Mouse (Mus musculus) intestine, embryonic 14.5 days (tissue): Measurements from ENCODE around the gene Tlcd1. TPM values are rescaled to one million over a fixed set of nuclear protein-coding genes. Genes with fewer than 3 reads are reported as not detected.

Experiments used
- ATAC-seq: fragments of 200-750 bp; cut with Nextera tagmentation; replicated peaks from 2 replicates; pipeline ENCODE4 v1.8.0; 2017; ENCODE audit warnings: low read depth, moderate number of reproducible peaks, moderate TSS enrichment, moderate library complexity; ENCODE audit not compliant: low FRiP score, low TSS enrichment
- DNase-seq: peaks from one replicate; pipeline ENCODE4 v3.0.0-alpha.2; 2018; ENCODE audit warnings: low spot score
- H3K27ac ChIP-seq: fragments of 300-500 bp; sonication (generic); 2 replicates; pipeline ENCODE4 v1.5.1; 2014; ENCODE audit warnings: low read depth, mild to moderate bottlenecking, control low read depth
- H3K27me3 ChIP-seq: fragments of 300-500 bp; sonication (generic); replicated peaks from 2 replicates; pipeline ENCODE4 v1.6.1; 2014; ENCODE audit warnings: low read length, control low read depth; ENCODE audit not compliant: control insufficient read depth, insufficient read depth
- H3K36me3 ChIP-seq: fragments of 300-500 bp; sonication (generic); 2 replicates; pipeline ENCODE4 v1.6.1; 2014; ENCODE audit warnings: low read length, control low read depth; ENCODE audit not compliant: control insufficient read depth, insufficient read depth
- H3K4me1 ChIP-seq: fragments of 300-500 bp; sonication (generic); replicated peaks from 2 replicates; pipeline ENCODE4 v1.6.1; 2014; ENCODE audit warnings: low read length, control low read depth, mixed read lengths; ENCODE audit not compliant: control insufficient read depth, insufficient read depth
- H3K4me2 ChIP-seq: fragments of 300-500 bp; sonication (generic); 2 replicates; pipeline ENCODE4 v1.6.1; 2014; ENCODE audit warnings: low read length
- H3K4me3 ChIP-seq: fragments of 300-500 bp; sonication (generic); 2 replicates; pipeline ENCODE4 v1.5.1; 2014; ENCODE audit warnings: low read depth, low read length, control low read depth, mixed read lengths
- H3K9ac ChIP-seq: fragments of 300-500 bp; sonication (generic); 2 replicates; pipeline ENCODE4 v1.6.1; 2014; ENCODE audit warnings: mild to moderate bottlenecking, low read length
- H3K9me3 ChIP-seq: fragments of 300-500 bp; sonication (generic); 2 replicates; pipeline ENCODE4 v1.6.1; 2016; ENCODE audit warnings: low read length, control low read depth; ENCODE audit not compliant: control insufficient read depth
- WGBS: fragments of 180-500 bp; shearing (Covaris S2); extraction: QIAGEN DNeasy Blood & Tissue Kit; methylation state at CpG from one replicate; pipeline ENCODE4 v1.1.7; 2014; 5-methylcytosine and 5-hydroxymethylcytosine counted together
- polyA plus RNA-seq: library from polyadenylated mRNA; unstranded; fragments of >200 nt; fragmentation: Nextera tagmentation; extraction: Ambion mirVana; gene quantifications from 2 replicates; pipeline ENCODE4 v1.2.1, GENCODE M21; 2014

Tlcd1 gene
- polyA plus RNA-seq, 1 experiment from 2014 or later = 37.5 TPM

DNA sequence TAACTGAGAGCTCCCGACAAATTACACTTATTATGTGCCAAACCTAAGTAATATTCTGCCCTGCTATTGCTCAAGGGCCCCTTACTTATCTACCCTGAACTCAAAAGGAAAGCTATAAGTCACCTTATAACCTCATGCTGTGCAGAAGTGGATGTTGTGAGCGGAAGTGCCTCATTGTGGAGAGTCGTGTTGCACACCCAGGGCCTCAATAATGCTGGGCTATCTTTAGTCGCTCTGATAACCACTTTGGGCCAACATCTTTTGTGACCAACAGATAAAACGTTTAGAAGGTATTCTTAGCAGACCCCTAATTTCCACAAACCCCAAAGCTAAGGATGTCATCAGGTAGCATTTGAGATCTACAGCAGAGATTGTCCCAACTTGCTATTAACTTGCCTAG lies 35.8 kb upstream of the Tlcd1 start:
- no peak overlapping the region for H3K9ac ChIP-seq
- no peak overlapping the region for H3K4me2 ChIP-seq
- H3K9me3 ChIP-seq = no peaks in the 10 kb centered on the region
- H3K36me3 ChIP-seq = peaks cover 27% of the 10 kb centered on the region
- DNase-seq (no peak), ATAC-seq (no peak)
- H3K27me3 ChIP-seq = no peaks in the 10 kb centered on the region
- H3K4me3 ChIP-seq = no peak overlapping the region
- H3K4me1 ChIP-seq = no peaks in the 10 kb centered on the region
- no peak overlapping the region for H3K27ac ChIP-seq
- WGBS = 81% methylated on average over 5 of the region's 5 CpGs

DNA sequence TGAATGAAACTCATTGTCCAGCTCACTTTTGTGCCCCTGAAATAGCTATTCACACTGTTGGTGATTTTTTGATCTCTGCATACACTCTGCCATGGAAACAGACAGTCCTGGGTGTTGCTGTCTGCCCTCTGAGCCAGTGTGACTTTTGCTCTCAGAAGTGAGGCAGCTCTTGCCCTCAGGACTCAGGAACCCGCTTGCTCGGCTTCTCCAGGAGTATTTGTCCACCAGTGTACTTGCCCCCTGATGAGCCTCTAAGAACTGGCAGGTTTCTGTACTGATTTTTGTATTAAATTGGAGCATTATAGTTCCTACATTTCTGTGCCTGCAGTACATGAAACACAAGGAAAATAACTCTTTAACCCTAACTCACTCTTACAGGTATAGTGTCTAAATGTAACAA lies 33.0 kb upstream of the Tlcd1 start:
- WGBS = 87% methylated on average over 2 of the region's 2 CpGs
- no peaks in the 10 kb centered on the region; the same call in 1 of the 2 replicates for H3K4me1 ChIP-seq
- no peaks in the 10 kb centered on the region for H3K27me3 ChIP-seq
- no peak overlapping the region for H3K27ac ChIP-seq
- H3K9ac ChIP-seq = no peak overlapping the region
- no peak overlapping the region for H3K4me2 ChIP-seq
- no peak overlapping the region for H3K4me3 ChIP-seq
- DNase-seq (no peak), ATAC-seq (no peak)
- H3K36me3 ChIP-seq = peaks cover 50% of the 10 kb centered on the region
- no peaks in the 10 kb centered on the region for H3K9me3 ChIP-seq

DNA sequence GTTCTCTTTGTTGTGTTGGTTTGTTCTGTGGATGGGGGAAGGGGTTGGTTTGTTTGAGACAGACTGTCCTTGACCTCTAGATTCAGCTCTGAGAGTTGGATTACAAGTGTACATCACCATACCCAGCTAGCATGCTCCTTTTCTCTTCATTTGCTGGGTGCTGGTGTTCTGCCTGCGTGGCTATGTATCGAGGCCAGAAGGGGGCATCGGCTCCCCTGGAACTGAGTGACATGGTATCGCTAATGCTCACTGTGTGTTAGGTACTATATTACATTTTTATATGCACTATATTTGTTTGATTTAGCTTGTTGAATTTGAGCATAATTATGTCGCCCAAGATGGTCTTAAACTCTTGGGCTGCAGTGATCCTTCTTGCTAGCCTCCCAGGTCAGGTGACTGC lies 30.3 kb upstream of the Tlcd1 start:
- H3K36me3 ChIP-seq = peaks cover 74% of the 10 kb centered on the region
- ATAC-seq = no peak
- H3K9ac ChIP-seq = no peak overlapping the region
- no peak overlapping the region for H3K4me3 ChIP-seq
- WGBS = 86% methylated on average over 5 of the region's 5 CpGs
- no peaks in the 10 kb centered on the region; the same call in 1 of the 2 replicates for H3K4me1 ChIP-seq
- no peak overlapping the region for H3K27ac ChIP-seq
- H3K4me2 ChIP-seq = no peak overlapping the region
- no peaks in the 10 kb centered on the region for H3K27me3 ChIP-seq
- no peaks in the 10 kb centered on the region for H3K9me3 ChIP-seq
- no peak for DNase-seq

DNA sequence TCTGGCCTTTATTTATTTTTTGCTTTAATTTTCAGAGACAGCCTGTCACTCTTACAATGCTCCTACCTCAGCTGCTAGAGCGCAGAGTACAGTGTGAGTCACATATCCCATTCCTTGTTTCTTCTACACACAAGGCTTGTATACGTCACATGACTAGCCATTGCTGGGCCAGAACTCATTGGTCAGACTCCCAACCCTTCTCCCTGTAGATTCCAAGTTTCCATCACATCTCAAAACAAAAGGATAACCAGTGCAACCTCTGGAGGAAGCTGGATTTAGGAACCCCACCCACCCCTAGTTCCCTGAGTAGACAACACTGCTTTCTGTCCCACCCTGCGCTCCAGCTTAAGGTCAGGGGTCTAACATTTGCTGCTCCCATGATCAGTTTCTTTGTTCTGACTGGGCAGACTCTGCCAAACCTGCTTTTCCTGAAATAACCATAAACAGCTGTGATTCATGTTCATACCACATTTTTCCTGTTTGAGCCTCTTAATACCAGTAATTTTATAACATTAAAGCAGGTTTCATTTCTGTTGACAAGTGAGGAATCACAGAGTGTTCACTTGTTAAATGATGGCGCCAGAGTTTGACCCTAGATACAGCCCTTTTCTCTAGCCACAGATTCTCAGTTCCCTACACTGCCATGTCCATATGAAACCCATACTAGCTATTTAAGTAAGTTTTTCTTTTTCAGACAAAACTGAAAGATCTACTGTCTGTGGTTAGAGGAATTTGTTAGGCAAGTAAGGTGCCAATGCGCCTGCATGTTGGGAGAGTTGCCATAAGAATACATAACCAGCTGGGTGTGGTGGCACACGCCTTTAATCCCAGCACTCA lies 29.6 kb upstream of the Tlcd1 start:
- Histone ChIP-seq H3K36me3 (peaks cover 75% of the 10 kb centered on the region), H3K9me3 (no peaks in the 10 kb centered on the region), H3K4me2 (no peak overlapping the region), H3K27ac (no peak overlapping the region), H3K4me1 (no peaks in the 10 kb centered on the region; the same call in 1 of the 2 replicates), H3K4me3 (no peak overlapping the region), H3K27me3 (no peaks in the 10 kb centered on the region), H3K9ac (no peak overlapping the region)
- DNase-seq (no peak), ATAC-seq (no peak)
- 83% methylated on average over 6 of the region's 6 CpGs for WGBS

DNA sequence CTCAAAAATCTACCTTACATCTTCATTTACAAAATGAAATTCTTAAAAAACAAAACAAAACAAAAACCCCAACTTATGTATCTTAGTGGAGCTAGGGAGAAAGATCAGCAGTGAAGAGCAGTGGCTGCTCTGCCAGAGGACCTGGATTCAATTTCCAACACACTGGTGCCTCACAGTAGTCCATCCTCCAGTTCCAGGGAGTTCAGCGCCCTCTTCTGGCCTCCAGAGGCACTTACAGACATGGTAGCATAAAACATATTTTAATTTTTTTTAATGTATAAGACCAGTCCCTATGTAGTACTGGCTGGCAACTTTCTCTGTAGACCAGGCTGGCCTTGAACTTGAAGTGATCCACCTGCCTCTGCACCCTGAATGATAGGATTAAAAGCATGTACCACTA lies 25.4 kb upstream of the Tlcd1 start:
- no peak for ATAC-seq
- H3K4me2 ChIP-seq = no peak overlapping the region
- 45% methylated on average over 1 of the region's 1 CpGs for WGBS

DNA sequence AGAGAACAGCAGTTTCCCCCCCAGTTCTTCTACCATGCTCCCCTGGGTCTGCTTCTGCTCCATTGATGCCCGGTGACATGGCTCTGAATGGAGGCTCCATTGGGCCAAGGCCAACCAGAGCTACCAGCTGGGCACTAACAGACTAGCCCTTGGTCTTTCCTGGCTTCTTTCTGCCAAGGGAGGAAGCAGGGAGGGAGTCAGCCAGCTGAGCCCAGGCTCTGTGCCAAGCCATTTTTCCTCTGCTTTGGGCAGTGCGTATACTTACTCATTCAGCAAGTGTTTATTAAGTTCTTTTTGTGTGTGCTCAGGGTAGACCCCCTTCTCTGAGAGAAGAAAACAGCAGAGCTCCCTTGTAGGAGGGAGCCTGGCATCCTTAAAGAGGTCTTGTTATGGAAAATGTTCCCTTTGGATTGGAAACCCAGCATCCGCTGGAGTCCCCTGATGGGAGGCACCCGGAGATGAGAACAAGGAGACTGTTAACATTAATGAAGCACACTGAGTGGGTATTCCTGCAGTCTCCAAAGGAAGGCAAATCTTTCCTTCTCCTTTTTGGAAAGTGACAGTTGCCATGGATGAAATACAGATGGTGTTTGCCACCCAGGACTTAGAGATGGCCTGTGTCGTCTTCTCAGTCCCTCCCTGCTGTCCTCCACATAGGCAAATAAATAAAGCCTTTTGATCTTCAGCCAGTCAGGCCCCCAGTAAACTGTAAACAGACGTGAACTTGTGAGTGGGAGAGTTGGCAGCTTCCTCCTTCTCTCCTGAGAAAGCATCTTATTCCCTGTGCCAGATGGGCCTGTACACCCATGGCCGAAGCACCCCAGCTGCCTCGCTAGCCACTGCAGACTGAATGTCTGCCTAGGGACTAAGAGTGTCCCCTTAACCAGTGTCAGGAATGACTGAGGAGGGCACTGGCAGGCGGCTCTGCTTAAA lies 23.9 kb upstream of the Tlcd1 start:
- Histone ChIP-seq H3K4me3 (no peak overlapping the region), H3K27ac (peak overlapping the region; percentile 7; the same call in 1 of the 2 replicates), H3K27me3 (no peaks in the 10 kb centered on the region), H3K4me1 (peaks cover 11% of the 10 kb centered on the region; the same call in 1 of the 2 replicates), H3K4me2 (no peak overlapping the region), H3K36me3 (peaks cover 75% of the 10 kb centered on the region), H3K9me3 (no peaks in the 10 kb centered on the region), H3K9ac (no peak overlapping the region)
- DNase-seq (no peak), ATAC-seq (no peak)
- WGBS = 59% methylated on average over 9 of the region's 9 CpGs

More for the DNA sequence above, 25.4 kb upstream of the Tlcd1 start:
- Histone ChIP-seq H3K27ac (no peak overlapping the region), H3K9ac (no peak overlapping the region), H3K9me3 (no peaks in the 10 kb centered on the region), H3K27me3 (no peaks in the 10 kb centered on the region), H3K36me3 (peaks cover 70% of the 10 kb centered on the region), H3K4me1 (peaks cover 11% of the 10 kb centered on the region), H3K4me3 (no peak overlapping the region)
- no peak for DNase-seq

DNA sequence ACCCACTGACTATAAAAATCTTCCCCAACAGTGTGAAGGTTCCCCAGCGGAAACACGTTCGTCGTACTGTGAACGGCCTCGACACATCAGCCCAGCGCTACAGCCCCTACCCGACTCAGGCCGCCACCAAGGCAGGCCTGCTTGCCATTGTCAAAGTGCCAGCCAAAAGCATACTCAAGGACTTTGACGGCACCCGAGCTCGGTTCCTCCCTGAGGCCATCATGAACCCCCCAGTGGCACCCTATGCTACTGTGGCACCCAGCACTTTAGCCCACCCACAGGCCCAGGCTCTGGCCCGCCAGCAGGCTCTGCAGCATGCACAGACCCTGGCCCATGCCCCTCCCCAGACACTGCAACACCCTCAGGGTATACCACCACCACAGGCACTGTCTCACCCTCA lies 22.7 kb upstream of the Tlcd1 start:
- Histone ChIP-seq H3K4me1 (peaks cover 11% of the 10 kb centered on the region; the same call in 1 of the 2 replicates), H3K9me3 (no peaks in the 10 kb centered on the region), H3K27ac (no peak overlapping the region), H3K27me3 (no peaks in the 10 kb centered on the region), H3K9ac (no peak overlapping the region), H3K36me3 (peaks cover 76% of the 10 kb centered on the region), H3K4me3 (no peak overlapping the region), H3K4me2 (no peak overlapping the region)
- no peak for DNase-seq
- 85% methylated on average over 13 of the region's 13 CpGs for WGBS
- no peak; the same call in 1 of the 2 replicates for ATAC-seq

DNA sequence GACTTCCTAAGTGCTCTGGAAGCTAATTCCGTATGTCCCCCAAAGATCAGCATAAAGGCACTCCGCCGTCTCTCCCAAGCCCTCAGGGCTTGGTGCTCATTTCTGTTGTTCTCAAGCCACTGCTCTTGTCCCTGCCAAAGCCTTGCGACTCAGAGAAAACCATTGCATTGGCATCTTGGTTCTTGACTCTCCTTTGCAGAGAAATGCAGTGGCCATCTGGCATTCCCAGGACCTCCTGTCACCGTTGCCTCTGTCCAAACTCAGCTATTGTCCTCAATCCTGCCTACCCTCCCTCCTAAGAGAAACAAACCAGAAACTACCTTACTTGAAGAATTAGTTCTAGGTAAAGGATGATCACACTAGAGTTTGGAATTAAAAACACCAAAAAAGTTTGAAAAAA lies 20.8 kb upstream of the Tlcd1 start:
- no peak overlapping the region for H3K4me3 ChIP-seq
- WGBS = 83% methylated on average over 5 of the region's 5 CpGs
- no peak overlapping the region for H3K9ac ChIP-seq
- H3K36me3 ChIP-seq = peaks cover 76% of the 10 kb centered on the region
- H3K27ac ChIP-seq = no peak overlapping the region
- H3K4me2 ChIP-seq = no peak overlapping the region
- peaks cover 11% of the 10 kb centered on the region; the same call in 1 of the 2 replicates for H3K4me1 ChIP-seq
- ATAC-seq = no peak
- no peaks in the 10 kb centered on the region for H3K9me3 ChIP-seq
- DNase-seq = no peak
- no peaks in the 10 kb centered on the region for H3K27me3 ChIP-seq
